Mouse (Mus musculus) limb, embryonic 14.5 days (tissue): ENCODE measurements at regions not wholly inside any gene's neighbourhood (a gene's known extent, or its start where the extent isn't known, plus 50 kb on each side); places are given as distances from the start of the nearest gene placed in this dataset.

ENCODE experiments used
- ATAC-seq: fragments of 200-750 bp; cut with Nextera tagmentation; 2 replicates; pipeline ENCODE4 v1.8.0; 2017; ENCODE audit warnings: low read depth, moderate number of reproducible peaks, moderate TSS enrichment; ENCODE audit not compliant: low FRiP score
- DNase-seq: peaks from one replicate; pipeline ENCODE4 v3.0.0-alpha.2; 2015; ENCODE audit warnings: low spot score
- H3K27ac ChIP-seq: fragments of 300-500 bp; sonication (generic); replicated peaks from 2 replicates; pipeline ENCODE4 v1.5.1; 2014; ENCODE audit warnings: low read depth, mild to moderate bottlenecking, low read length, moderate library complexity, mixed read lengths
- H3K27me3 ChIP-seq: fragments of 300-500 bp; sonication (generic); 2 replicates; pipeline ENCODE4 v1.6.1; 2014; ENCODE audit warnings: low read length, mixed read lengths; ENCODE audit not compliant: control insufficient read depth, insufficient read depth
- H3K36me3 ChIP-seq: fragments of 300-500 bp; sonication (generic); 2 replicates; pipeline ENCODE4 v1.6.1; 2014; ENCODE audit warnings: mild to moderate bottlenecking, low read length, moderate library complexity, mixed read lengths; ENCODE audit not compliant: control insufficient read depth, insufficient read depth
- H3K4me1 ChIP-seq: fragments of 300-500 bp; sonication (generic); 2 replicates; pipeline ENCODE4 v1.6.1; 2014; ENCODE audit warnings: antibody characterized with exemption, low read length, mixed read lengths; ENCODE audit not compliant: control insufficient read depth, insufficient read depth
- H3K4me2 ChIP-seq: fragments of 300-500 bp; sonication (generic); replicated peaks from 2 replicates; pipeline ENCODE4 v1.6.1; 2014; ENCODE audit warnings: low read depth, mild to moderate bottlenecking, low read length, moderate library complexity; ENCODE audit not compliant: severe bottlenecking
- H3K4me3 ChIP-seq: fragments of 300-500 bp; sonication (generic); replicated peaks from 2 replicates; pipeline ENCODE4 v1.5.1; 2014; ENCODE audit warnings: low read length
- H3K9ac ChIP-seq: fragments of 300-500 bp; sonication (generic); 2 replicates; pipeline ENCODE4 v1.6.1; 2014; ENCODE audit warnings: mild to moderate bottlenecking, low read depth, low read length, moderate library complexity; ENCODE audit not compliant: severe bottlenecking
- H3K9me3 ChIP-seq: fragments of 300-500 bp; sonication (generic); 2 replicates; pipeline ENCODE4 v1.6.1; 2016; ENCODE audit warnings: low read length; ENCODE audit not compliant: control insufficient read depth
- POLR2A ChIP-seq: fragments of 200-500 bp; IDR thresholded peaks from 2 replicates; pipeline ENCODE4 v1.8.0; 2012; ENCODE audit warnings: inconsistent platforms, mild to moderate bottlenecking, moderate library complexity, borderline replicate concordance; ENCODE audit not compliant: insufficient read depth, insufficient read length; ENCODE audit errors: extremely low read depth
- WGBS: fragments of 180-500 bp; shearing (Covaris S2); extraction: QIAGEN DNeasy Blood & Tissue Kit; methylation state at CpG from one replicate; pipeline ENCODE4 v1.1.7; 2014; 5-methylcytosine and 5-hydroxymethylcytosine counted together

- no peaks in the 10 kb centered on the region for H3K9me3 ChIP-seq
- no peak for DNase-seq
- no peak for ATAC-seq
- no peak overlapping the region for H3K9ac ChIP-seq
- H3K27me3 ChIP-seq, result no peaks in the 10 kb centered on the region
- H3K36me3 ChIP-seq, result no peaks in the 10 kb centered on the region
- no peak for TF ChIP-seq POLR2A
- H3K4me2 ChIP-seq, result no peak overlapping the region
- H3K4me3 ChIP-seq, result no peak overlapping the region
- H3K27ac ChIP-seq, result no peak overlapping the region
- WGBS, result 82% methylated on average over 3 of the region's 3 CpGs
- H3K4me1 ChIP-seq, result no peaks in the 10 kb centered on the region
These were observed 710.8 kb upstream of the Pkdcc start for GRCm38 (mm10) chr17:82504291-82504690.

- DNase-seq, result peak; percentile 23
These were observed 729.5 kb upstream of the Pkdcc start for GRCm38 (mm10) chr17:82485544-82485943.

GRCm38 (mm10) chr17:82484609-82485008 is 730.5 kb upstream of the Pkdcc start:
- Histone ChIP-seq H3K27me3 (no peaks in the 10 kb centered on the region), H3K4me2 (no peak overlapping the region), H3K27ac (no peak overlapping the region), H3K9ac (no peak overlapping the region), H3K4me3 (no peak overlapping the region), H3K9me3 (no peaks in the 10 kb centered on the region), H3K4me1 (peaks cover 4% of the 10 kb centered on the region; the same call in 1 of the 2 replicates), H3K36me3 (no peaks in the 10 kb centered on the region)
- TF ChIP-seq POLR2A, result no peak
- WGBS, result 53% methylated on average over 6 of the region's 6 CpGs
- ATAC-seq (peak; percentile 37; the same call in 1 of the 2 replicates), DNase-seq (peak; percentile 18)

More at GRCm38 (mm10) chr17:82485544-82485943, 729.5 kb upstream of the Pkdcc start:
- Histone ChIP-seq H3K9ac (no peak overlapping the region), H3K9me3 (no peaks in the 10 kb centered on the region), H3K4me3 (no peak overlapping the region), H3K36me3 (no peaks in the 10 kb centered on the region), H3K4me1 (peaks cover 4% of the 10 kb centered on the region; the same call in 1 of the 2 replicates), H3K27ac (no peak overlapping the region), H3K27me3 (no peaks in the 10 kb centered on the region), H3K4me2 (no peak overlapping the region)
- TF ChIP-seq POLR2A, result no peak
- ATAC-seq, result no peak
- WGBS, result 17% methylated on average over 3 of the region's 3 CpGs

GRCm38 (mm10) chr17:82457972-82458371 is 719.8 kb upstream of the Slc8a1 start:
- ATAC-seq (no peak; the same call in 1 of the 2 replicates), DNase-seq (peak; percentile 51)
- Histone ChIP-seq H3K4me2 (no peak overlapping the region), H3K4me3 (no peak overlapping the region), H3K9ac (no peak overlapping the region), H3K27ac (no peak overlapping the region), H3K27me3 (no peaks in the 10 kb centered on the region), H3K9me3 (no peaks in the 10 kb centered on the region), H3K4me1 (no peaks in the 10 kb centered on the region), H3K36me3 (no peaks in the 10 kb centered on the region)
- TF ChIP-seq POLR2A, result no peak
- WGBS, result 53% methylated on average over 5 of the region's 5 CpGs

GRCm38 (mm10) chr17:82453847-82454246 is 715.7 kb upstream of the Slc8a1 start:
- peak; percentile 49 for DNase-seq
- H3K36me3 ChIP-seq, result no peaks in the 10 kb centered on the region
- no peak for ATAC-seq
- no peaks in the 10 kb centered on the region for H3K4me1 ChIP-seq
- TF ChIP-seq POLR2A, result no peak
- H3K4me3 ChIP-seq, result no peak overlapping the region
- no peaks in the 10 kb centered on the region for H3K27me3 ChIP-seq
- no peak overlapping the region for H3K4me2 ChIP-seq
- WGBS, result 62% methylated on average over 1 of the region's 1 CpGs
- H3K27ac ChIP-seq, result no peak overlapping the region
- no peak overlapping the region for H3K9ac ChIP-seq
- H3K9me3 ChIP-seq, result no peaks in the 10 kb centered on the region

GRCm38 (mm10) chr17:82439105-82439504 is 700.9 kb upstream of the Slc8a1 start:
- no peaks in the 10 kb centered on the region for H3K36me3 ChIP-seq
- H3K4me3 ChIP-seq, result no peak overlapping the region
- H3K4me1 ChIP-seq, result no peaks in the 10 kb centered on the region
- DNase-seq (no peak), ATAC-seq (no peak)
- no peaks in the 10 kb centered on the region for H3K27me3 ChIP-seq
- no peak overlapping the region for H3K27ac ChIP-seq
- H3K4me2 ChIP-seq, result no peak overlapping the region
- no peak for TF ChIP-seq POLR2A
- H3K9me3 ChIP-seq, result no peaks in the 10 kb centered on the region
- WGBS, result 63% methylated on average over 3 of the region's 3 CpGs
- H3K9ac ChIP-seq, result no peak overlapping the region
